Mouse (Mus musculus): ENCODE data around the gene Sec61g. TPM values are rescaled to one million over a fixed set of nuclear protein-coding genes. Genes with fewer than 3 reads are reported as not detected.

Sec61g gene
- polyA plus RNA-seq, 1 experiment = 24.0 TPM

Other genes starting within 250 kb of the Sec61g start
- gene Egfr, start 243.7 kb upstream of the Sec61g start, polyA plus RNA-seq (2012; rRNA removed) = 44.6 and 47.8 TPM in 2 replicates